Mouse (Mus musculus) lung, postnatal 4 days (tissue): ENCODE data around the gene Serpind1.

ENCODE experiments used
- DNase-seq, 2 experiments: peaks; one replicate each; pipeline ENCODE4 v3.0.0; 2021

Serpind1 gene

DNA sequence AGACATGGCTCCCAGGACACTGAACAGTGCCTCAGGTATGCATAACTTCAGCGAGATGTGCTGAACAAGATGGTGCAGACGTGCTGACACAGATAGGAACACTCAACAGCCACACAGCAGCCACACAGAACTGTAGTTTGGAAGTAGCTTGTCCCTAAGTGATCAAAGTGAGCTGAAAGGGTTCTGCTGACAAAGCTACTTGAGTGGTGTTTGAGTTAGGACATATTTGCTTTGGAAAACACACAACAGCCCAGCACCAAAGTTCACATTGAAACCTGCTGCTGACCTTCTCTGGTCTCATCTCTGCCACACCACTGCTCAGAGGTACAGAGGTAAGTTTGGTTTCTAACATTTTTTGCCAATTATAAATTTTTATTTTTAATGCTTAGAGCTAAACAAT, at the start of gene Serpind1:
Serpind1 (plus strand) TSS at position 256 of the 400 bp plus-strand sequence.
- DNase-seq: no peak

- no peak for DNase-seq
Observed at GRCm38 (mm10) chr16:17283151-17283550, 48.0 kb upstream of the Serpind1 start.

GRCm38 (mm10) chr16:17287103-17287502, 44.1 kb upstream of the Serpind1 start:
- DNase-seq: no peak

DNA sequence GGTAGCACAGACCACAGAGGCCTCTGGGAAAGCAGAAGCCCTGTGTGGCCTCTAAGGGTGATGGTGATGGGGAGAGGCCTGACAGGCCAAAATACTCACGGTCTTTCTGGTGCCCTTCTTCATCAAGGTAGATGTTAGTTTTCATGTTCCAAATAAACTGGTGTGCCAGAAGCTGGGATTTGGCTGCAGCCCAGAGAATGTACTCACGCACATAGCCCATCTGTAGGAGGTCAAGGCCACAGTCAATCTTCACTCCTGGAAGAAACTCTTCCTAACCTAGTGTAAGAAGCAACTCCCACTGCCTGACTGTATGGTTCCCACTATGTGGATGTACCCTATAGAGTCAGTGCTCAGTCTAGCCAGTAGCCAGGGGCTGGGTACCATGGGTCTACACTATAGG, 40.2 kb upstream of the Serpind1 start:
- no peak for DNase-seq

- peak; percentile 55 to 81 for DNase-seq
Observed at GRCm38 (mm10) chr16:17292751-17293150, 38.4 kb upstream of the Serpind1 start.

GRCm38 (mm10) chr16:17300818-17301217, 30.4 kb upstream of the Serpind1 start:
- no peak for DNase-seq

DNA sequence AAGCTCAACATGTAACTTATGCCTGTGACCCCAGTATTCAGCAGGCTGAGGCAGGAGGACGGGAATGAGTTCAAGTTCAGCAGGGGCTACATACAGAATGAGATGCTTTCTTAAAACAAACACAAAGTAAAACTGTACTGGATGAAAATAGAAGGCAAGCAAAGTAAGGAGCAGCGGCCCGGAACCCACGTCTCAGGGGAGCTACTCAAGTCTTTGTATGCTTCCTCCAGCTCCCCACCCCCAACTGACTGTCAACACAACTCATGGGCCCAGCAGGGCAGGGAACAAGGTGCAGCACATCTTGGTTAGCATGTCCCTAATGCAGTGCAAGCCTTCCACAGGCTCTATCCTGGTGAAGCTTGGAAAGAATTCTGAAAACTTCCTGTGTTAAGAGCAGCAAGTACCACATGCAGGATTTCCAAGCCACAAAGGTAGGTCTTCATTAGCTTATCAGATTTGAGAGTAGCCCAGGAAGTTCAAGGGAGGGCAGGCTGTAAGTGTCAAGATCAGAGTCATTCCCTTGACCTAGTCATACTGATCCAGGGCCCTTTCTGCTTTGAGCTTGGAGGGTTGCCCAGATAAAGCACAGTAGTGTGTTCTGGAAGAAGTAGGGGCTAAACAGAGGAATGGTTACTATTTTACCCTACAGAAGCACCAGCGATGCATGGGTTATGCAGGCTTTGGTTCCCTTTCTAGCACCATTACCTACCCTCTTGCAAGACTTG, 27.5 kb upstream of the Serpind1 start:
- DNase-seq: no peak

GRCm38 (mm10) chr16:17307461-17307860, 23.7 kb upstream of the Serpind1 start:
- no peak for DNase-seq

DNA sequence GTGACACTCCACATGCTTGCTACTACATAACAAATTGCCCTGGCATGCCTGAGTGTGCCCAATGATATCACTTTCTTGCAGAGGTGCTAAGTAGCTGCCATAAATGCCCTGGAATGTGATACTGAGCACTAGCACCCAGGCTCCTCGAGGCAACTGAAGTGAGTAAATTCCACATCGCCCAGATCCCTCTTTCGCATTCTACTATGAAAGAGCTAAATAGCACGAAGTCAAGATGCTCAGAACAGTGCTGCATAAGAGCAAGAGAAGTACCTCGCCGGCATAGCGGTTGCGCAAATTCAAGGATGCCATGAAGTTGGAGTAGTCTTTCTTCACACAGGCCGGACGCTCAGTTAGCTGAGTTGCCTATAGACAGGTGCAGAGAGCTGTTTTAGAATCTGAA, 22.1 kb upstream of the Serpind1 start:
- DNase-seq: peak; percentile 17 to 40

GRCm38 (mm10) chr16:17312531-17312930, 18.6 kb upstream of the Serpind1 start:
- no peak for DNase-seq

- no peak for DNase-seq
Observed at GRCm38 (mm10) chr16:17316554-17316953, 14.6 kb upstream of the Serpind1 start.

DNA sequence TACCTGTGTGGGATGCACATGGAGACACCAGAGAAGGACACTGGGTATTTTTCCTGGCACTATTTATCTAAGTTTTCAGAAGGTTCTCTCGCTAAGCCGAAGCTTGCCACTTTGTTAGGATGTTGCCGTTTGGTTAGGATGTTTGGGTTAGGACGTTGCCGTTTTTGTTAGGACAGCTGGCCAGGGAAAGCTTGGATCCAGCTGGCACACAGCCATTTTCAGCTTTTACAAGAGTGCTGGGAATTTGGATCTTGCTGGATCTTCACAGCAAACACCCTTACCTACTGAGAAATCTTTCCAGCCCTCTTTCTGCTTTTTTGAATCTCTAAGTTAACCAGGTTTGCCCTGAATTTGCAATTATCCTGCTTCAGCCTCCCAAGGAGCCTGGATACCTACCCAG, 9.7 kb upstream of the Serpind1 start:
- DNase-seq: no peak

- no peak for DNase-seq
Observed at GRCm38 (mm10) chr16:17324745-17325144, 6.4 kb upstream of the Serpind1 start.

DNA sequence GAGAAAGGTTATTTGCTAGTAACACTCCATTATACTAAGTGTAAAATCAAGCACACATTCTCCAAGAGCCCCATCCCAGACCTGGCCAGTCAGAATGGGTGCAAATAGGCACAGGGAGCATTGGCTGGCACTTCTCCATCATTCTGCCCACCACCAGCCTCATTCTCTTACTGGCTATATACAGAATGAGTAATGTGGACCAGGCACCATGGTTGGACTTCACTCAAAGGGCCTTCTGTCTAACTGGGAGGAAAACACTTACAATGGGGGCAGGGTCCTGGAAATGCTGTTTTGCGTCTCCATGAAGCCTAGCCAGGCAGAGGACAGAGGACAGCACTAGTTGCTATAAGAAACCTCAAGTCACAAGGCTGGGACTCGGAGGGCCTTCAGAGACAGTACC, 5.1 kb upstream of the Serpind1 start:
- no peak for DNase-seq

GRCm38 (mm10) chr16:17329848-17330570, 1.2 kb upstream of the Serpind1 start:
- DNase-seq: no peak

- DNase-seq: no peak
Observed at GRCm38 (mm10) chr16:17331855-17332254, 684 bp downstream of the Serpind1 start.

DNA sequence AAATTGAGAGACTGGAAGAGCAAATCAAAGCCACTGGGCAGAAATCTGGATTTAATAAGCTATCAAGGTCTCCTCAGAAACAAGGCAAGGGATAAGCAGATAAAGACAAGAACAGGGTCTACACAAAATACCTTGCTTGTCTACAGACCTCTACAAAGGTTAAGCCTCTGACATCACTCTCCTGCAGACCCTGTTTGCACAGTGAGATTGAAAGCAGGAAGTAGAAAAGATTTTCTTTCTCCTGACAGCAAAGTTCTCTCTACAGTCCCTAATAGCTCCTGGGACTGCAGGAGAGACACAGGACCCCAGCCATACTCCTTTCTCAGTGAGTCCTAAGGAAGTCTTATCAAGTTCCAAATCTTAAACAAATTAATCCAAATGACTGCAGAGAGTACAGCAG, 3.4 kb downstream of the Serpind1 start:
- no peak for DNase-seq

DNA sequence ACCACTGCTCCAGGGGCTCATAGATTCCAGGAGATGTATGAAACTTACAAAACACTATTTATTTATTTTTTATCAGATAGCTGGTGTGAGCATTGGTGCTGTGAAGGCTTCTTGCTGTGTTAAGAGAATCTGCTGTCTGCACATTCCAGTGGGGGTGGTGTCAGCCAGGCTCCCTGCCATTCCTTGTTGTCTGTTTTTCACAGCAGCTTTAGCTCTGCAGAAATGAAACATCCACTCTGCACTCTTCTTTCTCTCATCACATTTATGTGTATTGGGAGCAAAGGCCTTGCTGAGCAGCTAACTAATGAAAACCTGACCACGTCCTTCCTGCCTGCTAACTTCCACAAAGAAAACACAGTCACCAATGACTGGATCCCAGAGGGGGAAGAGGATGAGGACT, 4.9 kb downstream of the Serpind1 start:
- no peak for DNase-seq

GRCm38 (mm10) chr16:17339701-17340100, 8.5 kb downstream of the Serpind1 start:
- no peak for DNase-seq

DNA sequence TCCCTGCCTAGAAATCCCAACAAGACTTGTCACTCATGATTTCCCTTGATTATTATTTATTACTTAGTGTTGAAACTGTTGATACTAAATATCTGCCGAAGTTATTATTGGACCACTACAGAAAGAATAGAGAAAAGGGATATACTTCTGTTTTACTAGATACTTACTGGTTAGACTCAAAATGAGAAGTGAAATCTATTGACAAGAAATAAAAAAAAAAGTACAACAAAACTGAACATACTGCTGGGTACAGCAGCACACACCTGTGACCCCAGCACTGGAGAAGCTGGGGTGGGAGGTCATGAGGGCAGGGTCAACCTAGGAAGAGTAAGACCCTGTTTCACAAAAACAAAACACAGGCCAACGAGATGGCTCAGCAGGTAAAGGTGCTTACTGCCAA, 9.5 kb downstream of the Serpind1 start:
- no peak for DNase-seq

- DNase-seq: no peak
Observed at GRCm38 (mm10) chr16:17341847-17342246, 10.7 kb downstream of the Serpind1 start.

DNA sequence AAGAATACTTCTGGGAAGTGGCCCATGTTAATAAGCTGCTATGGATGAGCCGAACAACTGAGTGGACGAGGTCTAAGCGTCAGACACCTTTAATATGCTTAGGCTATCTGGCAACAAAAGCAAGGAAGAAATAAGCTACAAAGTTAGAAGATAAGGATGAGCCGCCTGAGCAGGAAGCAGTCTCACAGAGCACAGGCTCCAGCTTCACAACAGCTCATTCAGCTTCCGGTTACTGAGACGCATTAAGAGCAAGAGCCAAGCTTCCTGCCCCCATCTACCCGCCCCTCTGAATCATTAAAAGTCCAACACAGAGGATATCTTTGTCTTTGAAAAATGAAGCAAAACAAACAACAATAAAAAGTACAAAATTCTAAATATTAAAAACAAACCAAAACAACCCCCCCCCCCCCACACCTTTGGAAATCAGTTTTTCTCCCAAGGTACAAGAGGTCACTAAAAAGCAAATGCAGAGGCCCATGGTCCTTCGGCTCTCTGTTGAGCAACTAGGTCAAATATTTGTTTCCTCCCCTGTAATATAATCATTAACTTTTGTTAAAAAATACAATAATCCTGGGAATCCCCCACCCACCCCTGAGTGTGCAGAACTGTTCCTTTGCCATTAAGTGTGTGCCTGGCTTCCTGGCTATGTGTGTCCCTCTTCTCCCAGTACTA, 14.1 kb downstream of the Serpind1 start:
- no peak for DNase-seq

- DNase-seq: no peak
Observed at GRCm38 (mm10) chr16:17345813-17346155, 14.6 kb downstream of the Serpind1 start.

GRCm38 (mm10) chr16:17346766-17347165, 15.6 kb downstream of the Serpind1 start:
- no peak for DNase-seq
